Mouse (Mus musculus): ENCODE data around the gene Rab11fip3. TPM values are rescaled to one million over a fixed set of nuclear protein-coding genes. Genes with fewer than 3 reads are reported as not detected.

The Rab11fip3 gene
- polyA plus RNA-seq, 1 experiment from 2014 or later = 29.5 TPM

- Histone ChIP-seq H3K4me2 (replicated peaks) (peak overlapping the region; percentile 93), H3K27ac (peak overlapping the region; percentile 36), H3K27me3 (ENCODE audit: control insufficient read depth, insufficient read depth, low read length) (no peaks in the 10 kb centered on the region), H3K4me1 (replicated peaks; ENCODE audit: control insufficient read depth, insufficient read depth, low read length) (peaks cover 8% of the 10 kb centered on the region; the same call in 1 of the 2 replicates), H3K9me3 (ENCODE audit: control insufficient read depth, low read length) (no peaks in the 10 kb centered on the region), H3K36me3 (replicated peaks; ENCODE audit: control insufficient read depth, insufficient read depth) (no peaks in the 10 kb centered on the region), H3K4me3 (replicated peaks; ENCODE audit: low read length) (peak overlapping the region; percentile 56), H3K9ac (peak overlapping the region; percentile 82)
- 27% methylated on average over 9 of the region's 9 CpGs for WGBS
- no peak for ATAC-seq (ENCODE audit: low FRiP score)
- DNase-seq (ENCODE audit: low spot score) = no peak
Observed at GRCm38 (mm10) chr17:26094531-26095110, 25.3 kb upstream of the Rab11fip3 start.

DNA sequence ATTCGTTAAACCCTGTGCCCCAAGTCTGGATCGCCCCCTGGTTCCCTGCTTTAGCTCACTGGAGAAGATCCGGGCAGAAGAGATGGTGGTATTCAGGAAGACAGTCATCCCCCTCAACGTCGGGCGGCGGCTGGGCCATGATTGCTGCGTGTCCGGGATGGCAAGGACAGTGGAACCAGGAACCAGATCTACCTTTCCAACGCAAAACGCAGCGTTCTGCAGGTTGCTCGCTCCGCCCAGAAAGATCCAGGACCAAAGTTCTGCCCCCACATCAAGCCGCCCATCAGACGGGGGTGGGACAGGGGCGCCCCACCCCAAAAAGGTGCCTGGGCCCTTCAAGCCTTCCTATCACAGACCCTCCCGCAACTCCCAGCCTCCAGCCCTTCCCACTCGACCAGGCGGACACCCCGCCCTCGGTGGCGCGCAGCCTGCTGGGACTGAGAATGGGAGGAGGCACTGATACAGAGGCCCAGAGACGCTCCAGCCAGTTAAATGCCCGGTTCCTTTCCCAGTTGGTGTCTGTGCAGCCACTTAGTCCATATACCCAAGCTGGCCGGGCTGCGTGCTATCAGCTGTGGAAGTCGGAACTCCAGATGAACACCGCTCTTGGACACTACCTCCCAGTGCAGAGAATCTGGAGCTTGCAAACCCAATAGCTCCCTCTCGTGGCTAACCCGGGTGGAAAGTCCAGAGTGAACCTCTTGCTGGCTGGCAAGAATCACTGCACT is 20.7 kb upstream of the Rab11fip3 start, which contains the start of gene Decr2:
Gene Decr2, minus strand, starts transcription at position 433 of the 728 bp plus-strand sequence.
- H3K27ac ChIP-seq = peak within 1 kb of the TSS; percentile 58
- peaks cover 4% of the 10 kb centered on the region; the same call in 1 of the 2 replicates for H3K36me3 ChIP-seq (replicated peaks; ENCODE audit: control insufficient read depth, insufficient read depth)
- ATAC-seq (ENCODE audit: low FRiP score) = peak; percentile 91
- 2% methylated on average over 32 of the region's 32 CpGs for WGBS
- peak within 1 kb of the TSS; percentile 49 for H3K4me3 ChIP-seq (replicated peaks; ENCODE audit: low read length)
- peak within 1 kb of the TSS; percentile 67 for H3K9ac ChIP-seq
- DNase-seq (ENCODE audit: low spot score) = peak; percentile 95
- H3K9me3 ChIP-seq (ENCODE audit: control insufficient read depth, low read length) = no peaks in the 10 kb centered on the region
- H3K4me1 ChIP-seq (replicated peaks; ENCODE audit: control insufficient read depth, insufficient read depth, low read length) = 0 out of 2 replicates have a peak, but pooled peaks cover 4% of the 10 kb centered on the region
- H3K27me3 ChIP-seq (ENCODE audit: control insufficient read depth, insufficient read depth, low read length) = no peaks in the 10 kb centered on the region
- peak within 1 kb of the TSS; percentile 75 for H3K4me2 ChIP-seq (replicated peaks)

- Histone ChIP-seq H3K9ac (no peak overlapping the region), H3K4me3 (replicated peaks; ENCODE audit: low read length) (no peak overlapping the region), H3K36me3 (replicated peaks; ENCODE audit: control insufficient read depth, insufficient read depth) (peaks cover 12% of the 10 kb centered on the region), H3K27me3 (ENCODE audit: control insufficient read depth, insufficient read depth, low read length) (no peaks in the 10 kb centered on the region), H3K27ac (no peak overlapping the region), H3K4me2 (replicated peaks) (no peak overlapping the region), H3K4me1 (replicated peaks; ENCODE audit: control insufficient read depth, insufficient read depth, low read length) (no peaks in the 10 kb centered on the region), H3K9me3 (ENCODE audit: control insufficient read depth, low read length) (no peaks in the 10 kb centered on the region)
- DNase-seq (ENCODE audit: low spot score) (no peak), ATAC-seq (ENCODE audit: low FRiP score) (no peak)
- 96% methylated on average over 9 of the region's 9 CpGs for WGBS
Observed at GRCm38 (mm10) chr17:26087059-26087564, 17.8 kb upstream of the Rab11fip3 start.

- Histone ChIP-seq H3K4me2 (replicated peaks) (no peak overlapping the region), H3K27ac (no peak overlapping the region), H3K4me3 (replicated peaks; ENCODE audit: low read length) (no peak overlapping the region), H3K27me3 (ENCODE audit: control insufficient read depth, insufficient read depth, low read length) (no peaks in the 10 kb centered on the region), H3K9me3 (ENCODE audit: control insufficient read depth, low read length) (no peaks in the 10 kb centered on the region), H3K9ac (no peak overlapping the region), H3K4me1 (replicated peaks; ENCODE audit: control insufficient read depth, insufficient read depth, low read length) (no peaks in the 10 kb centered on the region; the same call in 1 of the 2 replicates), H3K36me3 (replicated peaks; ENCODE audit: control insufficient read depth, insufficient read depth) (peaks cover 13% of the 10 kb centered on the region)
- 53% methylated on average over 2 of the region's 2 CpGs for whole genome bisulfite sequencing
- no peak for DNase-seq (ENCODE audit: low spot score)
- no peak for ATAC-seq (ENCODE audit: low FRiP score)
Observed at GRCm38 (mm10) chr17:26080867-26081266, 11.5 kb upstream of the Rab11fip3 start.

- Histone ChIP-seq H3K4me3 (replicated peaks; ENCODE audit: low read length) (no peak overlapping the region), H3K4me2 (replicated peaks) (no peak overlapping the region), H3K27ac (no peak overlapping the region), H3K4me1 (replicated peaks; ENCODE audit: control insufficient read depth, insufficient read depth, low read length) (no peaks in the 10 kb centered on the region; the same call in 1 of the 2 replicates), H3K9me3 (ENCODE audit: control insufficient read depth, low read length) (no peaks in the 10 kb centered on the region), H3K27me3 (ENCODE audit: control insufficient read depth, insufficient read depth, low read length) (no peaks in the 10 kb centered on the region), H3K9ac (no peak overlapping the region), H3K36me3 (replicated peaks; ENCODE audit: control insufficient read depth, insufficient read depth) (peaks cover 13% of the 10 kb centered on the region)
- ATAC-seq (ENCODE audit: low FRiP score) (no peak), DNase-seq (ENCODE audit: low spot score) (peak; percentile 38)
- WGBS = 71% methylated on average over 2 of the region's 2 CpGs
Observed at GRCm38 (mm10) chr17:26078851-26079250, 9.5 kb upstream of the Rab11fip3 start.

DNA sequence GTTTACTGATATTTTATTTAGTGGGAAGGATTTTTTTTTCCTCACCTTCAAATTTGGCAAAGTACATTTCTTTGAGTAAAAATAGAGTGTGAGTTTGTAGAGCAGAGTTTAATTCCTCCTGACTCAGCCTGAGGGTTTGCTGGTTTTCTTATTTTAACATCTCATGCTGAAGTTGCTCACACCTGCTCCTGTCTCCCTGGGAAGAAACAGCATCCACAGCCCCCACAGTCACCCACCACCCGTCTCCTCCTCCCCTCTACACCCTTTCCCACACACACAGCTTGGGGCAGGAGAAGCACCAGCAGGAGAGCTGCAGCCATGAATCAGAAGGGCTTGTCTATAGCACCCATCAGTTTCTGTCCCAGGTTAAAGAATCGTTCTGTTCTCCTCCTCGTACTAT is 5.9 kb upstream of the Rab11fip3 start:
- H3K36me3 ChIP-seq (replicated peaks; ENCODE audit: control insufficient read depth, insufficient read depth) = no peaks in the 10 kb centered on the region
- WGBS = 70% methylated on average over 3 of the region's 3 CpGs
- DNase-seq (ENCODE audit: low spot score) (no peak), ATAC-seq (ENCODE audit: low FRiP score) (no peak)
- H3K27me3 ChIP-seq (ENCODE audit: control insufficient read depth, insufficient read depth, low read length) = 0 out of 2 replicates have a peak, but pooled peaks cover 3% of the 10 kb centered on the region
- no peak overlapping the region for H3K4me3 ChIP-seq (replicated peaks; ENCODE audit: low read length)
- H3K4me1 ChIP-seq (replicated peaks; ENCODE audit: control insufficient read depth, insufficient read depth, low read length) = no peaks in the 10 kb centered on the region; the same call in 1 of the 2 replicates
- H3K4me2 ChIP-seq (replicated peaks) = no peak overlapping the region
- no peak overlapping the region for H3K9ac ChIP-seq
- H3K27ac ChIP-seq = no peak overlapping the region
- H3K9me3 ChIP-seq (ENCODE audit: control insufficient read depth, low read length) = no peaks in the 10 kb centered on the region

DNA sequence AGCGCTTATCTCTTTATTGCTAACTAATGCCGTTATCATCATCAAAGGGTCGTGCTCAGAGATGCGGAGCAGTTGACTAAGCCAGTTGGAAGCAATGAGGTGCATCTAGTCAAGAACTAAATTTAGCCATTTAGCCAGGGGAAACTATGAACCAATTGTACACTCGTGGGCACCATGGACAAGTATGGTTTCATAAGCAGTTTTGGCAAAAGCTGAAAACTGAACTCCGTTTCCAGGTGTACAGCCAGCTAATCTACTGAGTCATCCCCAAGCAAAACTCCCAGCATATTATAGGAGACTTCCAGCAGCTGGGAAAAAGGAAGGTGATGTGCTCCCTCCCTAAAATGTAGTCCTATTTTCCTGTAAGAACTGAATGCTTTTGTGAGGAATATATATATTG is 781 bp upstream of the Rab11fip3 start:
- H3K27me3 ChIP-seq (ENCODE audit: control insufficient read depth, insufficient read depth, low read length) = 0 out of 2 replicates have a peak, but pooled peaks cover 4% of the 10 kb centered on the region
- no peak for ATAC-seq (ENCODE audit: low FRiP score)
- no peak overlapping the region for H3K27ac ChIP-seq
- H3K9me3 ChIP-seq (ENCODE audit: control insufficient read depth, low read length) = no peaks in the 10 kb centered on the region
- DNase-seq (ENCODE audit: low spot score) = no peak
- 42% methylated on average over 6 of the region's 6 CpGs for WGBS
- H3K36me3 ChIP-seq (replicated peaks; ENCODE audit: control insufficient read depth, insufficient read depth) = peaks cover 2% of the 10 kb centered on the region; the same call in 1 of the 2 replicates
- H3K4me1 ChIP-seq (replicated peaks; ENCODE audit: control insufficient read depth, insufficient read depth, low read length) = peaks cover 29% of the 10 kb centered on the region
- no peak overlapping the region; the same call in 1 of the 2 replicates for H3K9ac ChIP-seq
- H3K4me2 ChIP-seq (replicated peaks) = peak overlapping the region; percentile 100
- peak overlapping the region; percentile 61 for H3K4me3 ChIP-seq (replicated peaks; ENCODE audit: low read length)

- Histone ChIP-seq H3K4me3 (replicated peaks; ENCODE audit: low read length) (peak overlapping the region; percentile 61), H3K4me2 (replicated peaks) (peak overlapping the region; percentile 100), H3K4me1 (replicated peaks; ENCODE audit: control insufficient read depth, insufficient read depth, low read length) (peaks cover 48% of the 10 kb centered on the region), H3K9me3 (ENCODE audit: control insufficient read depth, low read length) (no peaks in the 10 kb centered on the region), H3K9ac (peak overlapping the region; percentile 91), H3K27ac (peak overlapping the region; percentile 91), H3K27me3 (ENCODE audit: control insufficient read depth, insufficient read depth, low read length) (0 out of 2 replicates have a peak, but pooled peaks cover 4% of the 10 kb centered on the region), H3K36me3 (replicated peaks; ENCODE audit: control insufficient read depth, insufficient read depth) (peaks cover 22% of the 10 kb centered on the region)
- 2% methylated on average over 44 of the region's 44 CpGs for WGBS
- DNase-seq (ENCODE audit: low spot score) = no peak
- ATAC-seq (ENCODE audit: low FRiP score) = peak; percentile 7; the same call in 1 of the 2 replicates
Observed at GRCm38 (mm10) chr17:26068024-26068830, 1.1 kb downstream of the Rab11fip3 start.
